Mouse (Mus musculus) brain, adult 2 months (tissue): ENCODE measurements around the gene Vmn1r170.
"Not testable (repeated sequence)": the region's sequence is repeated elsewhere in the genome, so short reads cannot be mapped to it uniquely, and the experiment has no call there.

ENCODE experiments used
- DNase-seq: peaks from one replicate; pipeline ENCODE4 v3.0.0; 2011; ENCODE audit warnings: low read depth, low spot score

Vmn1r170 gene

DNA sequence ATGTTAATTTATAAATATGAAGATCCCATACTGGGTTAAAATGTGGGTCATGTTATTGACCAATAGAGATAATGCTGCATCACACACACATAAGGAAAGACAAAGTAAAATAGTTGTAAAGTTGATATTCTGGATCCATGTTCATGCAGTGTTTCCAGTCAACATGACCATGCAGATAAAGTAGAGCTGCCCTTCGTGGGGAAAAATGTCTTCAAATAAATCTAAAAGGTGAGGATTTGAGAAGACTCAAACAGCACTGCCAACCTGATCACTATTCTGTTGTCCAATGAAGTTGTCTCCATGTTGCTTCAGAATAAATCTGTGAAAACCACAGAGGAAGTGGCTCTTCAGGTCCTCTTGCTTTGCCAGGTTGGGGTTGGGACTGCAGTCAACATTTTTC, at the start of gene Vmn1r170:
Vmn1r170 (plus strand) TSS at position 301 of the 400 bp plus-strand sequence.
- not testable (repeated sequence) for DNase-seq

GRCm38 (mm10) chr7:23575226-23575625, 30.7 kb upstream of the Vmn1r170 start, which contains the start of gene Vmn1r169:
Vmn1r169 (plus strand) TSS chr7:23575526.
- DNase-seq, result not testable (repeated sequence)

- DNase-seq, result no peak
These were observed 24.4 kb downstream of the Vmn1r170 start, which contains the start of gene Vmn1r171 for GRCm38 (mm10) chr7:23630422-23630821. Vmn1r171 (plus strand) TSS chr7:23630722.
